Mouse (Mus musculus): ENCODE data around the gene Olfr1016.

Gene Olfr1016

GRCm38 (mm10) chr2:85802444-85802843 is at the start of gene Olfr1016:
Gene Olfr1016, minus strand, starts transcription at chr2:85802544.
- DNase-seq (ENCODE audit: extremely low read depth, low read depth, low spot score): no peak

- no peak for DNase-seq (ENCODE audit: extremely low read depth, low read depth, low spot score)
Observed at GRCm38 (mm10) chr2:85846730-85847129, 44.4 kb upstream of the Olfr1016 start, which contains the start of gene Olfr1020. Gene Olfr1020, plus strand, starts transcription at chr2:85847030.

GRCm38 (mm10) chr2:85845383-85845782 is 43.0 kb upstream of the Olfr1016 start, which contains the start of gene Olfr1019:
Gene Olfr1019, minus strand, starts transcription at chr2:85845483.
- DNase-seq (ENCODE audit: extremely low read depth, low read depth, low spot score): no peak

GRCm38 (mm10) chr2:85818179-85818578 is 15.8 kb upstream of the Olfr1016 start, which contains the start of gene Olfr1018:
Gene Olfr1018, plus strand, starts transcription at chr2:85818479.
- DNase-seq (ENCODE audit: extremely low read depth, low read depth, low spot score): no peak

- no peak for DNase-seq (ENCODE audit: extremely low read depth, low read depth, low spot score)
Observed at GRCm38 (mm10) chr2:85804501-85804900, 2.2 kb upstream of the Olfr1016 start.

- DNase-seq (ENCODE audit: extremely low read depth, low read depth, low spot score): no peak
Observed at GRCm38 (mm10) chr2:85792331-85792730, 10.0 kb downstream of the Olfr1016 start.

GRCm38 (mm10) chr2:85781717-85782116 is 20.6 kb downstream of the Olfr1016 start, which contains the start of gene Olfr1015:
Gene Olfr1015, plus strand, starts transcription at chr2:85782017.
- no peak for DNase-seq (ENCODE audit: extremely low read depth, low read depth, low spot score)

- no peak for DNase-seq (ENCODE audit: extremely low read depth, low read depth, low spot score)
Observed at GRCm38 (mm10) chr2:85772413-85772812, 29.9 kb downstream of the Olfr1016 start, which contains the start of gene Olfr1014. Gene Olfr1014, plus strand, starts transcription at chr2:85772713.

GRCm38 (mm10) chr2:85766798-85767197 is 35.5 kb downstream of the Olfr1016 start, which contains the start of gene Olfr1013:
Gene Olfr1013, plus strand, starts transcription at chr2:85767098.
- no peak for DNase-seq (ENCODE audit: extremely low read depth, low read depth, low spot score)

GRCm38 (mm10) chr2:85762666-85763065 is 39.7 kb downstream of the Olfr1016 start, which contains the start of gene Olfr1012:
Gene Olfr1012, minus strand, starts transcription at chr2:85762766.
- DNase-seq (ENCODE audit: extremely low read depth, low read depth, low spot score): no peak

GRCm38 (mm10) chr2:85753822-85754221 is 48.5 kb downstream of the Olfr1016 start:
- no peak for DNase-seq (ENCODE audit: extremely low read depth, low read depth, low spot score)

Data from fat pad, adult 2 months (tissue).